Mouse (Mus musculus): ENCODE data around the gene Skor1. TPM values are rescaled to one million over a fixed set of nuclear protein-coding genes. Genes with fewer than 3 reads are reported as not detected.

The Skor1 gene
- total RNA-seq, 2 experiments from 2014 or later = 0.10 to 0.23 TPM

DNA sequence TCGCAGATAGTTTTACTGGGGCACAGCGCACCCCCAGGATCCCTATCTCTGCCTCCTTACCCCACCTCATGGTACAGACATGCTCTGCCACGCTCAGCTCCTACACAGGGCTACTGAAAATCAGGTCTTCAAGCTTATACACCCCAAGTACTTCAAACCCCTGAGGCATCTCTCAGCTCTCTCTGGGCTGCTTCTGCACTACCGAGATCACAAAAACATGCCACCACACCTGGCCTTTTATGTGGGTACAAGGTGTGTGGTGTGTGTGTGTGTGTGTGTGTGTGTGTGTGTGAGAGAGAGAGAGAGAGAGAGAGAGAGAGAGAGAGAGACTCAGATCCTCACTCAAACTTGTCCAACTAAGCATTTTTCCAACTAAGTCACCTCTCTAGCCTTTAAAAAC lies 59.6 kb downstream of the Skor1 start:
- DNase-seq = no peak

Other genes starting within 250 kb of the Skor1 start
- 10 to 100 TPM; 26.3 to 30.5 TPM for gene Pias1, start 161.0 kb downstream of the Skor1 start, total RNA-seq (2021)
- gene Map2k5, start 228.9 kb upstream of the Skor1 start, total RNA-seq (2021) = 10 to 100 TPM; 26.0 to 26.2 TPM